Mouse (Mus musculus): ENCODE results near the gene Dennd2c. TPM values are rescaled to one million over a fixed set of nuclear protein-coding genes. Genes with fewer than 3 reads are reported as not detected.
"Not testable (repeated sequence)": the region's sequence is repeated elsewhere in the genome, so short reads cannot be mapped to it uniquely, and the experiment has no call there.

Dennd2c gene
- total RNA-seq, 2 experiments from 2014 or later: 1.2 to 1.6 TPM

DNA sequence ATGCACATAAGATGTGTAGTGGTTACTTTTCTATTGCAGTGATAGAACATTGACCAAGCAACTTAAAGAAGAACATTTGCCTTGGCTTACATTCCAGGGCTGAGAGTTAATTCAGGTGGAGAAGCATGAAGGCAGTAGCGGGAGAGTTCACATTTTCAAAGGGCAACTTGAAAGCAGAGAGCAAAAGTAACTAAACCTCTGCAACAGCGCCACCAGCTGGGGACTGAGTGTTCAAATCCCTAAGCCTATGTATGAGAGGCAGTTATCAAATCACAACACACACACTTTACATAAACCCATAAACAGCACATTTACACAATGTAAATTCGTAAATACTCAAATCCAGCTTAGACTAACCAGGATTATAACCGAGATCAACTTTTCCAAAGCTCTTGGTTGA lies 67.4 kb downstream of the Dennd2c start:
- DNase-seq: peak; percentile 72 to 91

DNA sequence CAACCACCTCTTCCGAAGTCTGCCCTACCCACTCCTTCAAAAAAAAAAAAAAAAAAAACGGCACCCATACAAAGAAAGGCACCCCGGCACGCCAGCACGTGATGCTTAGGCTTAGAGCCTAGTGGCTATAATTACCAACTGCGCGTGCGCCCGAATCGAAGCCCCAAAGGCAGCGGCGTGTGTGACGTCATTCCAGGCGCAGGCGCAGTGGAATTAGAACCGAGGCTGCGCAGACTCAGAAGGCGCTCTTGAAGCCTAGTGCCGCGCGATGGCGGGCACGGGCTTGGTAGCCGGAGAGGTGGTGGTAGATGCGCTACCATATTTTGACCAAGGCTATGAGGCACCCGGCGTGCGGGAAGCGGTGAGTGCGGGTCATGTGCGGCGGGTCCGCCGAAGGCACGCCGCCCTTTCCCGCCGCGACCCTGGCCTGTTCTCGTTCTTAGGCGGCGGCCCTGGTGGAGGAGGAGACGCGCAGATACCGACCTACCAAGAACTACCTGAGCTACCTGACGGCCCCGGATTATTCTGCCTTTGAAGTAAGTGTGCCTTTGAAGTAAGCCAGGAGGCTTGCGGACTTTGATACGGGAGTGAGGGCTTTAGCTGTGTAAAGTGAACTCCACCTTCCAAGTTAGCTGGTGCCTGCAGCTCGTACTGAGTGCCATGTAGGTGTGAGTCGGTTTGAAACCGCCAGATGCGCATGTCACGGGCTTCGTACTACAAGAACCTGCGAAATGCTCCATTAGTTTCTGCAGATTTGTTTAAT lies 69.3 kb downstream of the Dennd2c start, which contains the start of gene Bcas2:
Bcas2 (plus strand) TSS at position 151 of the 763 bp plus-strand sequence.
- DNase-seq: peak; percentile 98 to 99

DNA sequence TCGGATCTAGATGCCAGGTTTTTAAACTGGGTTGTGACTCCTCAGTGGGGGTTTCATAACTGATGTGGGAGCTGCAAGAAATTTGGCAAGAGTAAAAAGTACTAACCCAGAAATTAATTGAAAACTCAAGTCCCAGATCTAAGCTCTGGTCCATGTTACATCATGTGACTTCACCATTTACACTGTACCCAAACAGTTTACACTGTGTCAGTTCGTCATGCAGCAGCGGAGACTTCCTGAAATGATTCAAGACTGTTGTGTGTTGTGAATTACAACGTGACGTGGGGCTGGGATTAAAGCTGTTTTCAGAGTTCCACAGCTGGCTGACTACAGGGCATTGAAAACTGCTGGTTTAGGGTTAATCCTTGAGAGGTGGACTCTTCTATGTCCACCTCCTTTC lies 70.2 kb downstream of the Dennd2c start:
- no peak for DNase-seq

DNA sequence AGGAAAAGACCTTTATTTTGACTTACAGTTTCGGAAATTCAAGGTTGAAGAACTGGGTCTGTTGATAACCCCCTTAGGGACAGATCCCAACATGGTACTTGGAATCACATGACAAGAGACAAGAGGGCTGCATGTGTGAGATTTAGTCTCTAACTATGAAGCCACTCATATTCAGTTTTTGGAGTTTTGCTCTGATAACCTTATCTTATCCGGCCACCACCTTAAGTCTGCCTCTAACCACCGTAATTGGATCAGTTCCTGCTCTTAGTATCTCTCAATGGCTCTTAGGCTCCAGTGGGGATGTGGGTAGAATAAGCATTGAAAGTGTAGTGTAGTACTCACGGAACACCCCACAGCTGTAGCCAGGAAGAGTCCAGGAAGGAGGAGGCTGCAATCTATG lies 74.3 kb downstream of the Dennd2c start:
- DNase-seq: no peak

- DNase-seq: no peak
Measured at GRCm38 (mm10) chr3:103179527-103179926, 77.1 kb downstream of the Dennd2c start.

- DNase-seq: no peak
Measured at GRCm38 (mm10) chr3:103181171-103181570, 78.8 kb downstream of the Dennd2c start.

DNA sequence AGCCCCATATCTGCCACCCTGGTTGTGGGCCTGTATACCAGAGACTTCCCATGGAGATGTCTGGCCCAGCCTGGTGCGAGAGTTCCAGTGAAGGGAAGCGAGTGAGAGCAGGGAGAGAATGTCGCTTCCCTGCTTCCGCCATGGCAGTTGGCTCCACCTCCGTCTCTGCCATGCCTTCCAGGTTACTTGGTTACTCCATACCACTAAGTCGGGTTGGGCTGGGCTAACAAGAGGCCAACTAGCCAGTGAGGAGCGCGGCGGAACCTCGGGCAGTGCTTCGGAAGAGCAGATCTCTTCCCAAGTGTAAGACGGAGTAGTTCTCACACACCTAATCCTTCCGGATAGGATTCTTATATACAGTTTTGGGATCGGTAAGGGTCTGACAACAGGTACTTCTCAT lies 80.4 kb downstream of the Dennd2c start:
- DNase-seq: no peak

GRCm38 (mm10) chr3:103184467-103184866 lies 82.1 kb downstream of the Dennd2c start:
- DNase-seq: not testable (repeated sequence)

GRCm38 (mm10) chr3:103188451-103188850 lies 86.0 kb downstream of the Dennd2c start:
- DNase-seq: no peak

DNA sequence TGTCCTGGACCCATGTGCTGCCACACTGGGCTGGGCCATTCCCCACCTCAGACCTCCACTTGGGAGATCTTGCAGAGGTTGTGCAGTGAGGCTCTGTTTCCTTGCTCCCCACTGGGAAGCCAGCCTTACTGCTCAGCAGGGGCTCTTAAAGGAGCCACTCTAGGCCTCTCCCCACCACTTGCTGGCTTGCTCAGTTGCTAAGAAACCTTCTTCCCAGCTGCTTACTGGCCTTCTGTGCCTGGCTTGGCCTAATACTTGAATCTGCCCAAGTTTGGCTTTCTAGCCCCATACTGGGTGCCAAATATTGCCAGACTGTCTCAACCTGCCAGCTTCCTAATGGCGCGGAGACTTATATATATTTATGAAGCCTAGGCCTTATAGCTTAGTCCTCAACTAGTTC lies 86.5 kb downstream of the Dennd2c start:
- no peak for DNase-seq

DNA sequence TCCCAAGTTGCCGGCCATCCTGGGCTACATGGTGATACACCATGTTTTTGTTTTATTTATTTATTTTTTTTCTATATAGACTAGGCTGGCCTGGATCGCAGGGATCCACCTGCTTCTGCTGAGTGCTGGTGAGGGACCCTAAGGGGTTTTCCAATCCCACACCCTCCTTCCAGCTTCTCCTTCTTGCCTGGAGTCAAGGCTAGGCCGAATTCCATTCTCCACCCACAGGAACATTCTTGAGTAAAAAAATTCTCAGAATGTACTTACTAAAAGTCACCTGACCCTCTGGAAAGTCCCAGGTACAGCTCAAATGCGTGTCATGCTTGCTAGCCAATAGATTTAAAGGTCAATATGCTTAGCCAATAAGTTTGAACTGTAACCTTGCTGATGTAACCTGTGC lies 89.8 kb downstream of the Dennd2c start:
- DNase-seq: no peak

DNA sequence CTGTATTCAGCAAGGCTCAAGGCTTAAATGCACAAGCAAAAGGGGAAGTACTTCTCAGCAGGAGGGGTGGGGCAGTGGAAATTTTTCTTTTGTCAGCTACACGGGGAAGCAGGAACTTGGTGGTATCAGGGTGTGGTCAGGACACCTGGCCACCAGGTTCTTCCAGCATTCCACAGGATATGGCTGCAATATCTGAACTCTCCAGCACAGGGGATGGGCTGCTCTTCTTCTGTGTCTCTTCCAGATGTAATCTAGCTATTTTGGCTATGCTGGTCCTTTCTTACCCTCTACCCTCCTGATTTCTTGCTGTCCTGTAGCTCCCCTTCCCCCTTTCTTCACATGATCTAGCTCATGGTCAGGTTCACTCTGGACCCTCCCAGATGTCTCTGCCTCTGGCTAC lies 90.8 kb downstream of the Dennd2c start:
- no peak for DNase-seq

DNA sequence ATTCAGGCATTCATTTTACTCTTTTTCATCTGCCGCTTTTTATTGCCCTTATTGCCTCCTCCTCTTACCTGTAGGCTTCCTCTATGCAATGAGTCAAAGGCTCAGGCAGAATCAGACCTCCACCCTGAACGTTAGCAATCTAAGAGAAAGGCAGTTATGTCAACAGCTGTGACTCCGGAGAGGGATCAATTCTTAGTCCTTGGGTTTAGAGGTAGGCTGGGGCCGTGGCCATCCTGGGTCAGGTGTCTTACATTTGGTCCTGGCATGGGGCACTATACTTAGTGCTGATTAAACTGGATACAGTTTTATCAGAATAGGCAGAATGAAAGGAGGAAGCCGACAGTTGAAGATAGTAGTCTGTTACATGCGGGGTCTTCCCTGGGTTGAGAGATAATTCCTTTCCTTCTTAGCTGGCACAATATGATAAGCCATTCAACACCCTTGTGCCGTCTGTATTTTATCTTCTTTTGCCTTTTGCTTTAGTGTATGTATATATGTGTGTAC lies 94.0 kb downstream of the Dennd2c start:
- DNase-seq: no peak

DNA sequence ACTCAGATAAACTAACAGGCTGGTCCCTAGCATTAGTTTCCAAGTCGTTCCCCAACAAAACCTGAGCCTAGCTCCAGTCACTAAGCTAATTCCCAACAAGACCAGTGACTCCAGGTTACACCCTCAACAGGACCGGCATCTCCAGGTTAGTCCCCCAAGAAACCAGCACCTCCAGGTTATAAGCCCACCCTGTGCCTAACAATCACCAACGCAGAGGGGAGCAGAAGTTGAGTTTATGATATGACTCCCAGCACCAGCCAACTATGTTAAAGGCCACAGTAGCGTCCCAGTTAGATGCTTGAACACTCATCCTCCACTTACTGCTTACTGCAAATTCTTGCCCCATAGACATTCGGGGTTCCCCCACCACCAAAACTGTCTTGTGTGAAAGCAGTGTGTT lies 97.0 kb downstream of the Dennd2c start:
- no peak for DNase-seq

GRCm38 (mm10) chr3:103201105-103201504 lies 98.7 kb downstream of the Dennd2c start:
- DNase-seq: not testable (repeated sequence)

GRCm38 (mm10) chr3:103203554-103203953 lies 101.2 kb downstream of the Dennd2c start:
- no peak for DNase-seq

DNA sequence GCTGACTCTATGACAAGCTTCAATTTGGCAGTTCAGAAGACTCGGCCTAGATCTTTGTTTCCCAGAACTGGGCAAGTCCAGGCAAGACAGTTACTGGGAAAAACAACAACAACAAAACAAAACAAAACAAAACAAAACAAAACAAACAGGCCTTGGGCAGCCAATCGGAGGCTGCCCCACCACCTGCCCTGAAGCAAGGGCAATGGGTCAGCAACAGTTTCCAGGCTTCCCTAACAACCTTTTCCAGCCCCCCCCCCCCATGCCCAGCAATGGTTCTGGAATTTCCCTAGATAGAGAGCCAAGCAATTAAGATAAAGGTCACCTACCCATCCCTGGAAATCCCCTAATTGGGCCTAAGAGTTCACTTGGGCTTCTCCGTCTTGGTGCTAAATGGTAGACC lies 102.0 kb downstream of the Dennd2c start:
- no peak for DNase-seq

GRCm38 (mm10) chr3:103206393-103206792 lies 104.0 kb downstream of the Dennd2c start:
- DNase-seq: peak in 1 of 2 experiments; percentile 7

DNA sequence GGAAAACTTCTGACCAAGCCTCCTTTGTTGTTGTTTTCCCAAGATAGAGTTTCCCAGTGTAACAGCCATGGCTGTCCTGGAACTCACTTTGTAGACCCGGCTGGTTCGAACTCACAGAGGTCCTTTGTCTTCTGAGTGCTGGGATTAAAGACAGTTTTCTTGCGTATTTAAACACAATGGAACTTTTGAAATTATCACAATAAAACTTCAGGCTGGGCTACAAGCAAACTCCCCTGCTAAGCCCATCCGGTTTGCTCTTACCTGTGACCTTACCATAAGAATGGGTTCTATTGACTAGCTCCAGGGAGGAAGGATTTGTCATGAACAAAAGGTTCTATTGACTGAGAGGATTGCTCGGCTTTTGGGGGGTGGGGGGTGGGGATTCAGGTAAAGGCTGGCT lies 105.3 kb downstream of the Dennd2c start:
- no peak for DNase-seq

GRCm38 (mm10) chr3:103208237-103208636 lies 105.8 kb downstream of the Dennd2c start:
- DNase-seq: no peak

DNA sequence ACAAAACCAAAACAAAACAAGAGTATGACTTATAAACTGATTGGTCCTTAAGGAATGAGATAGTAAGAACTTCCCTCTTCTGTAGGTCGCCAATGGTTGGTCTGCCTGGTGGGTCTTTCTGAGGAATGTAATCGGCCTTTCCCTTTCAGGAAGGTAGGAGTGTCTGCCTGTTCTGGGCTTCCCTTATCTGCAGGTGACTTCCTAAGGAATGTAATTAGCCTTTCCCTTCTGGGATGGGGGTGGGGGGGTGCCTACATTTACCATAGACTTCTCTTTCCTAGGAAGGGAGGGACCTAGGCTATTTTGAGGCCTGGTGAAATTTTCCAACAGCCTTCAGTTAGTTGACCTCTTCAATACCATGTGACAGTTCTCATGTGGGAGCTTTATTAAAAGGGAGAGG lies 108.7 kb downstream of the Dennd2c start:
- DNase-seq: no peak

DNA sequence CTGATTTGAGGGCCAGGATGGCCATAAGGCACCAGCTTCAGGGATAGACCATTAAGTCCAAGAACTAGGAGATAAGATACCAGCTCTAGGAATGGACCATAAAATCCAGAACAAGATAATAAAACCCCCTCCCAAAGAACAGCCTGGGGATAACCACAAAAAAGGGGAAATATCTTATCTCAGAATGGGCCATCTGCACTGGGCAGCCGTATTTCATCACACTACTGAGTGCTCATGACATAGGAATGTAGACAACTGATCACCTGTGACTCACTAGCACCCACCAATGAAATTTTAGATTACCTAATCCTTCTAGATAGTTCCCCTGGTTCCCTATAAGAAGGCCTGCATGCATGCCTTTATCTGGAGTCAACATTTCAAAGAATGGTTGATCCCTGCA lies 109.7 kb downstream of the Dennd2c start:
- DNase-seq: no peak

DNA sequence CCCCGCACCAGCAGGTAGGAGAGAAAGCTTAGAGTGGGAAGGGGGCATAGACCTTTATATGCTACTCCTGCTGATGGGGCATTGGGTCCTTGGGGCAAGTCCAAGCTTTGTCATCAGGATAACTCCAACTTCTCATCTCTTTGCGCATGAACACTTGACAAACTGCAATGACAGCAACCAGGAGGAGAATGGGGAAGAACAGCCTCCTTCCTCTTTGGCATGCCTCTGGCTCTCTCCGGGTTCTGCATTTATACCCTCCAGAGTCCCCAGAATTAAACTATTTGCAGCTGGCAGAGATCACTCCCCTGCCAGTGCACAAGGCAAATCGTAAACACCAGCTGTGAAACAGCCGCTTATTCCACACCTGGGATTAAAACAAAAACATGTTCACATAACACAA lies 111.1 kb downstream of the Dennd2c start:
- DNase-seq: peak; percentile 3 to 44

DNA sequence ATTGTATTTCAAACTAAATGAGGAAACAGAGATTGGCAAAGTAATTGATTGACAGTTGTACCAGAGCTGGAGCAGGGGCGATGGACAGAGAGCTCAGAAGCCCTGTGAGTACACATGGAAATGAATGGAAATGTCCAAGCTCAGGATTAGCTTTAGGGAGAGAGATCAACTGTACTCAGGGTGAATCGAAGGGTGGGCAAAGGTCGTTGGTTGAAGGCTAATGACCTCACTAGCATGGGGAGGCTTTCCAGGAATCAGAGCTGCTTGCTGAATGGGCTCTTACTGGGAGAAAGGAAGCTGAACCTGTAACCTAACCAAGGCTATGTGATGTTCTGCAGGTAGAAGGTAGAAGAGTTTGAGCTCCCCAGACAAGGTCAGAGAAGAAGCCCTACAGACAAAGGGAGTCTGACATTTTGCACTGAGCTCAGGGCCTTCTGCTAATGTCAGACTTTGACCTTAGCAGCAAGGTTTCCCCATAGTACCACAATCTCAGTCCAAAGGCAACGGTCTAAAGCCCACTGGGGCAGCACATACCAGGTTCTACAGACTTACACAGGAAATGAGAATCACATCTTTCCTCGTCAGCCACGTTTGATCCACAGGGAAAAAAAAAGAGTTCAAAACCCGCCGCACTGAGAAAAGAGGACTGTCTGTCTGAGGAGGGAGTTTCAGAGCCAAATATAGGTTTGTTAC lies 112.3 kb downstream of the Dennd2c start:
- no peak for DNase-seq

Measured in heart, adult 18-20 months (tissue).